Mouse (Mus musculus): ENCODE results near the gene Inpp5a. TPM values are rescaled to one million over a fixed set of nuclear protein-coding genes. Genes with fewer than 3 reads are reported as not detected.
A peak's percentile ranks its signal among the peaks of the same experiment; 100 is the strongest.

The Inpp5a gene
- polyA plus RNA-seq, 1 experiment from 2014 or later: 17.4 TPM

DNA sequence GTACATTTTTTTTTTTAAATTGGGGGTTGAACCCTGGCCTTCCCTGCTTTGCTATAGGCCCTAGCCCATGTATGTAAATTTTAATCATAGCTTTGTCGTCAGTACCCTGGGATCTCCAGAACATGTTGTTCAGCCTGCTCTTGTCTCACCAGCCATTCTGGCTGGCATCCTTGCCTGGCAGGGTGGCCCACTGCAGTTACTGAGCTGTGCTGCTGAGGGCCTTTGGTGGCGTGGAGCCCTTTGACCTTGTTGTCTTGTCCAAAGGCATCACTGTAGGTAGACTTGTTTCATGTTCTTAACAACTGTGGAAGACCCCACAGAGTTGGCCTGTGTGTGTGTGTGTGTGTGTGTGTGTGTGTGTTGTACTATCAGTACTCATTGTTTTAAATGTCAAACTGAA lies 3.2 kb downstream of the Inpp5a start:
- H3K9ac ChIP-seq (ENCODE audit: low read depth, low read length): no peak overlapping the region
- no peak overlapping the region for H3K4me3 ChIP-seq (ENCODE audit: low read length)
- no peaks in the 10 kb centered on the region for H3K27me3 ChIP-seq (replicated peaks; ENCODE audit: control insufficient read depth, insufficient read depth, low read length)
- no peak overlapping the region for H3K4me2 ChIP-seq (ENCODE audit: low read length)
- no peak for ATAC-seq
- H3K4me1 ChIP-seq (ENCODE audit: control insufficient read depth, insufficient read depth, low read depth, low read length): peaks cover 20% of the 10 kb centered on the region
- 49% methylated on average over 2 of the region's 2 CpGs for WGBS
- H3K9me3 ChIP-seq (ENCODE audit: control insufficient read depth, low read length): no peaks in the 10 kb centered on the region
- no peak overlapping the region for H3K27ac ChIP-seq (ENCODE audit: low read depth, low read length)
- no peaks in the 10 kb centered on the region for H3K36me3 ChIP-seq (ENCODE audit: control insufficient read depth, insufficient read depth, low read length)

DNA sequence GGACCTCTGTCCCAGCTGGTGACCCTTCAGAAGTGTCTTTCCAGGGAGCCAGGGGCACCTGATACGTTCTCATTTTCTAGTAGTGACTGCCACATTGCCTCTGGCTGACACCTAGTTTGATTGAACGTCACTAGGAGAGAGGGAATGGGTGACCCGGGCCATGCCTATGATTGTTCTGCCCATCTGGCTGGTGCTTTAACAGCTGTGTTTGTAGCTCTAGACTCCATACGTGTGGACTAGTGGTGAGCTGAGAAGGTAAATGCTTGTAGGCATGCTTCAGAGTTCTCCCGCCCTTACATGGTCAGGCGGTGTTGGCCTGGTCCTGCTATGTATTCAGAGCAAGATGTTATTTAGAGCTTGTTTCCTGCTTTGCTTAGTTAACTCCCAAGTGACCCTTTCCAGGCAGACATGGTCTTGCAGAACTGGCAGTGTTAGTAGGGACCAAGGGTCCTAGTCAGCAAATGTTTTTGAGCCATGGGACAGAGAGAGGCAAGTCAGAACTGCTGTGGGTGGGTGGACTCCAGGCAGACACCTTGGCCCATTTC lies 3.9 kb downstream of the Inpp5a start:
- Histone ChIP-seq H3K9ac (ENCODE audit: low read depth, low read length) (no peak overlapping the region), H3K27ac (ENCODE audit: low read depth, low read length) (no peak overlapping the region), H3K4me1 (ENCODE audit: control insufficient read depth, insufficient read depth, low read depth, low read length) (peaks cover 26% of the 10 kb centered on the region), H3K27me3 (replicated peaks; ENCODE audit: control insufficient read depth, insufficient read depth, low read length) (no peaks in the 10 kb centered on the region), H3K36me3 (ENCODE audit: control insufficient read depth, insufficient read depth, low read length) (no peaks in the 10 kb centered on the region), H3K9me3 (ENCODE audit: control insufficient read depth, low read length) (no peaks in the 10 kb centered on the region), H3K4me2 (ENCODE audit: low read length) (no peak overlapping the region), H3K4me3 (ENCODE audit: low read length) (no peak overlapping the region)
- ATAC-seq: no peak
- 66% methylated on average over 6 of the region's 6 CpGs for WGBS

DNA sequence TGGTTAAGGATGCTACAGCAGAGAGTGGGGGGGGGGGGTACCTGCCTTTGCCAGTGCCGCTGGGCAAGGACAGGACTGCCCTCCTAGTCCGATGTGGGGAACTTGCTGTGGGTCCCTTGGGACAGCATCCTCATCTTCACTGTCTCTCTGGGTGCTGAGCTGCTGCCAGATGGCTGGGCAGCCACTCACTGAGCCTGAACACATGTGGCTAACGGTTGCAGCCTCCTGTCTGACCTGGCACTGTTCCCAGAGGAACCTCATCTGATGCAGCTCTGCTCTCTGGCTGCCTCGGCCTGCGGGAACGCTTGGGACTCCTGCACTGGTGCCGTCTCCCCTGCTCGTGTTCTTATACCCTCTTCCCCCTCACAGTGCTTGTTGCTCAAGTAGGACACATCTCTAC lies 8.6 kb downstream of the Inpp5a start:
- 40% methylated on average over 8 of the region's 8 CpGs for WGBS
- Histone ChIP-seq H3K27ac (ENCODE audit: low read depth, low read length) (peak overlapping the region; percentile 23; the same call in 1 of the 2 replicates), H3K4me2 (ENCODE audit: low read length) (no peak overlapping the region), H3K36me3 (ENCODE audit: control insufficient read depth, insufficient read depth, low read length) (no peaks in the 10 kb centered on the region), H3K27me3 (replicated peaks; ENCODE audit: control insufficient read depth, insufficient read depth, low read length) (no peaks in the 10 kb centered on the region), H3K9ac (ENCODE audit: low read depth, low read length) (no peak overlapping the region), H3K4me1 (ENCODE audit: control insufficient read depth, insufficient read depth, low read depth, low read length) (peaks cover 12% of the 10 kb centered on the region), H3K4me3 (ENCODE audit: low read length) (no peak overlapping the region), H3K9me3 (ENCODE audit: control insufficient read depth, low read length) (no peaks in the 10 kb centered on the region)
- ATAC-seq: peak; percentile 38

DNA sequence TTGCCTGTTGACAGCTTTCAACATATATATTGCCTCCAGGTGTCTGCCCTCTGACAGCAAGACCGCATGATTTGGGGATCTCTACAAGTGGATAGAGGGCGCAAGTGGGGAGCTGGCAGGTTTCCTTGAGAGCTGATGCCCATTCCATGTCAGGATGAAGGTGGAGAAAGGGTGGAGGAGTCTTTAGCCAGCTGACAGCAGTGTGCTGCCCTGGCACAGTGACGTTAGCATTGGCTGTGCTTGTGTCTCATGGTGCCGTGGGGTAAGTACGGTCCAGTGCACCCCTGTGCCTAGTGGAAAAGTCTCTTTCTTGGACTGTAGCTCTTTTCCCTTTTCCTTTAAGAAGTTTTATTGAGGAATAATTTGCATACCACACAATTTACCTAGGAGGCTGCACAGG lies 9.2 kb downstream of the Inpp5a start:
- ATAC-seq: no peak
- H3K9me3 ChIP-seq (ENCODE audit: control insufficient read depth, low read length): no peaks in the 10 kb centered on the region
- H3K36me3 ChIP-seq (ENCODE audit: control insufficient read depth, insufficient read depth, low read length): no peaks in the 10 kb centered on the region
- peaks cover 12% of the 10 kb centered on the region for H3K4me1 ChIP-seq (ENCODE audit: control insufficient read depth, insufficient read depth, low read depth, low read length)
- no peak overlapping the region for H3K9ac ChIP-seq (ENCODE audit: low read depth, low read length)
- no peak overlapping the region for H3K4me3 ChIP-seq (ENCODE audit: low read length)
- H3K27me3 ChIP-seq (replicated peaks; ENCODE audit: control insufficient read depth, insufficient read depth, low read length): no peaks in the 10 kb centered on the region
- H3K27ac ChIP-seq (ENCODE audit: low read depth, low read length): no peak overlapping the region
- no peak overlapping the region for H3K4me2 ChIP-seq (ENCODE audit: low read length)
- WGBS: 70% methylated on average over 5 of the region's 5 CpGs

GRCm38 (mm10) chr7:139398530-139399021 lies 9.7 kb downstream of the Inpp5a start:
- no peak overlapping the region for H3K4me3 ChIP-seq (ENCODE audit: low read length)
- no peaks in the 10 kb centered on the region for H3K36me3 ChIP-seq (ENCODE audit: control insufficient read depth, insufficient read depth, low read length)
- WGBS: 81% methylated on average over 6 of the region's 6 CpGs
- no peak overlapping the region for H3K27ac ChIP-seq (ENCODE audit: low read depth, low read length)
- ATAC-seq: no peak
- no peak overlapping the region for H3K9ac ChIP-seq (ENCODE audit: low read depth, low read length)
- no peaks in the 10 kb centered on the region for H3K27me3 ChIP-seq (replicated peaks; ENCODE audit: control insufficient read depth, insufficient read depth, low read length)
- H3K4me2 ChIP-seq (ENCODE audit: low read length): no peak overlapping the region
- H3K9me3 ChIP-seq (ENCODE audit: control insufficient read depth, low read length): no peaks in the 10 kb centered on the region
- peaks cover 12% of the 10 kb centered on the region for H3K4me1 ChIP-seq (ENCODE audit: control insufficient read depth, insufficient read depth, low read depth, low read length)

- no peak overlapping the region for H3K9ac ChIP-seq (ENCODE audit: low read depth, low read length)
- no peaks in the 10 kb centered on the region for H3K27me3 ChIP-seq (replicated peaks; ENCODE audit: control insufficient read depth, insufficient read depth, low read length)
- H3K4me1 ChIP-seq (ENCODE audit: control insufficient read depth, insufficient read depth, low read depth, low read length): peaks cover 12% of the 10 kb centered on the region
- H3K27ac ChIP-seq (ENCODE audit: low read depth, low read length): no peak overlapping the region
- ATAC-seq: no peak
- H3K4me3 ChIP-seq (ENCODE audit: low read length): no peak overlapping the region
- 70% methylated on average over 4 of the region's 4 CpGs for WGBS
- no peaks in the 10 kb centered on the region for H3K36me3 ChIP-seq (ENCODE audit: control insufficient read depth, insufficient read depth, low read length)
- no peak overlapping the region for H3K4me2 ChIP-seq (ENCODE audit: low read length)
- no peaks in the 10 kb centered on the region for H3K9me3 ChIP-seq (ENCODE audit: control insufficient read depth, low read length)
Observed at GRCm38 (mm10) chr7:139399572-139399971, 10.7 kb downstream of the Inpp5a start.

DNA sequence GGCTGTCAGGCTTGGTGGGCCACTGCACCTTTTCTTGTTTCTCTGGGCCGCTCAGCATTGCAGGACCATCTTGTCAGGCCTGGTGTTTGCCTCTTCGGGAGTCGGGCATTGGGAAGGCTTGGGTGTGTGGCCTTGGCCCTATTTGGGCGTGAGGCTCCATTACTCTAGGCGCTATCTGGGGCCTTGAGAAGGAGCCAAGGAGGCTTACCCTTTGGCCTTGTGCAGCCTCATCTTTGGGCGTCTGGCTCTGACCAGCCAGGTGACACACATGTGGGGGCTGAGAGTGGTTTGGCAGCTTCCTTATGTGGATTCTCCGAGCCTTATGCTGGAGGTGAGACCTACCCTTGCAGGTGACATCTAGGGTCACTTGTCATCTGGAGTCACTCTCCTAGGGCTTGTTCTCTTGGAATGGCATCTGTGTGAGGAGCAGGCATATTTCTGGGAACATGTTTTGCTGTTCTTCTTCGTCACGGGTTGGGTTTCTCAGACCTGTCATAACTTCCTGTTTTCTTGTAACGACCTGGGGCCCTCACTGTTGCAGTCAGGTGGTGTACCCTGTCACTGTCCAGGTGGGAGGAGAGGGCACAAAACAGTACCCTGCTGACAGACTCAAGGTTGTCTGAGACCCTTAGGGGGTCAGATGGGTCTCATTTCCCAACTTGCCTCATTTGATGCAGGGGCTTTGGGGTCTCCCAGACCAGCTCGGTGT lies 11.2 kb downstream of the Inpp5a start:
- no peaks in the 10 kb centered on the region for H3K9me3 ChIP-seq (ENCODE audit: control insufficient read depth, low read length)
- H3K4me2 ChIP-seq (ENCODE audit: low read length): no peak overlapping the region
- H3K9ac ChIP-seq (ENCODE audit: low read depth, low read length): no peak overlapping the region
- no peak for ATAC-seq
- 91% methylated on average over 11 of the region's 11 CpGs for WGBS
- no peaks in the 10 kb centered on the region for H3K27me3 ChIP-seq (replicated peaks; ENCODE audit: control insufficient read depth, insufficient read depth, low read length)
- H3K36me3 ChIP-seq (ENCODE audit: control insufficient read depth, insufficient read depth, low read length): no peaks in the 10 kb centered on the region
- no peak overlapping the region for H3K4me3 ChIP-seq (ENCODE audit: low read length)
- H3K4me1 ChIP-seq (ENCODE audit: control insufficient read depth, insufficient read depth, low read depth, low read length): peaks cover 12% of the 10 kb centered on the region
- no peak overlapping the region for H3K27ac ChIP-seq (ENCODE audit: low read depth, low read length)

GRCm38 (mm10) chr7:139400926-139401325 lies 12.0 kb downstream of the Inpp5a start:
- Histone ChIP-seq H3K36me3 (ENCODE audit: control insufficient read depth, insufficient read depth, low read length) (no peaks in the 10 kb centered on the region), H3K27me3 (replicated peaks; ENCODE audit: control insufficient read depth, insufficient read depth, low read length) (no peaks in the 10 kb centered on the region), H3K4me1 (ENCODE audit: control insufficient read depth, insufficient read depth, low read depth, low read length) (peaks cover 12% of the 10 kb centered on the region), H3K4me3 (ENCODE audit: low read length) (no peak overlapping the region), H3K4me2 (ENCODE audit: low read length) (no peak overlapping the region), H3K9ac (ENCODE audit: low read depth, low read length) (no peak overlapping the region), H3K9me3 (ENCODE audit: control insufficient read depth, low read length) (no peaks in the 10 kb centered on the region), H3K27ac (ENCODE audit: low read depth, low read length) (no peak overlapping the region)
- 92% methylated on average over 3 of the region's 3 CpGs for WGBS
- no peak for ATAC-seq

DNA sequence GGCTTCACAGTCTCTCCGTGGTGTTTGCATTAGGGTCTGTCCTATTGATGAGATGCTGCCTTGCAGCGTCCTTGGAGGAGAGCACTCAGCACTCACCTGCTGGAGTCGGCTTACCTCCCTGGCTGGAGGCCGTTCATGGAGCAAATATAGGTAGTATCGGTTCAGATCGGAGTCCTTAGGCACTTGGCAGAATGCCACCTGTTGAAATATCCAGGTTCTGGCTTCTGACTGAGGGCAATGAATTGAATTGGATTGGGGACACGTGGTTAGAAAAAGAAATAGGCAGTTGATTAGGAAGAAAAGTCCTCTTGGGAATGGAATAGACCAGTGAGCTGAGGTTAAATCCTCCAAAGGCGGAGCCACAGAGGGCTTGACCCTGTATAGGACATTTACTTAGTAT lies 12.9 kb downstream of the Inpp5a start:
- Histone ChIP-seq H3K27ac (ENCODE audit: low read depth, low read length) (no peak overlapping the region), H3K9ac (ENCODE audit: low read depth, low read length) (no peak overlapping the region), H3K4me3 (ENCODE audit: low read length) (no peak overlapping the region), H3K4me2 (ENCODE audit: low read length) (no peak overlapping the region), H3K9me3 (ENCODE audit: control insufficient read depth, low read length) (no peaks in the 10 kb centered on the region), H3K27me3 (replicated peaks; ENCODE audit: control insufficient read depth, insufficient read depth, low read length) (no peaks in the 10 kb centered on the region), H3K36me3 (ENCODE audit: control insufficient read depth, insufficient read depth, low read length) (no peaks in the 10 kb centered on the region), H3K4me1 (ENCODE audit: control insufficient read depth, insufficient read depth, low read depth, low read length) (peaks cover 12% of the 10 kb centered on the region)
- ATAC-seq: no peak
- WGBS: 85% methylated on average over 8 of the region's 8 CpGs
